Mouse (Mus musculus): ENCODE measurements at regions not wholly inside any gene's neighbourhood (a gene's known extent, or its start where the extent isn't known, plus 50 kb on each side); places are given as distances from the start of the nearest gene placed in this dataset.

DNA sequence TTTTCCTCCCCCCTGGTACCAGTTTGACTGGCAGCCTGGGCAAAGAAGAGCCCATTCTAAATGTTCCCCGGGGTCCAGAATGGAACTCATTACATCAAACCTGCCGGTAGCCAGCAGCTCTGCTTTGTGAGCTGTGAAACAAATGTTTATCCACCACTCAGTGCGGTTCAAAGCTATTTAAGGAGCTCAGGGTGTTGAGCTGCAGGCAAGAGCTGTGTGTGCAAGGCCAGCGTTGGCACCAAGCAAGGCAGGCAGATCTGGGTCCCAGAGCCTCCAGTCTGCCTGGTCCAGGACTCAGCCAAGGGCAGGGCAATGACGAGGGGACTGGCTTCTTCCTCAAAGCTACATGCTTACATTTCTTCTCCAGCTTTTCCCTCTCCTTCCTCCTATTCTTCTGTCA lies 109.6 kb downstream of the Gm4791 start:
- TF ChIP-seq POLR2A (IDR thresholded peaks at IDR 0.05; ENCODE audit: borderline replicate concordance, extremely low read depth, insufficient read depth, insufficient read length), result no peak
- H3K27ac ChIP-seq (replicated peaks; ENCODE audit: low read depth, low read length), result no peak overlapping the region
- H3K4me1 ChIP-seq (ENCODE audit: control insufficient read depth, insufficient read depth, low read length), result no peaks in the 10 kb centered on the region
- 42% methylated on average over 5 of the region's 5 CpGs for WGBS
- H3K4me3 ChIP-seq (replicated peaks; ENCODE audit: low read length), result no peak overlapping the region
- DNase-seq (ENCODE audit: low spot score), result no peak
- H3K27me3 ChIP-seq (ENCODE audit: control insufficient read depth, insufficient read depth, low read length), result no peaks in the 10 kb centered on the region
- H3K9ac ChIP-seq (ENCODE audit: low read depth, low read length, severe bottlenecking), result no peak overlapping the region
- no peak for ATAC-seq (ENCODE audit: low FRiP score, low read depth)
- H3K36me3 ChIP-seq (ENCODE audit: control insufficient read depth, insufficient read depth, low read length), result no peaks in the 10 kb centered on the region
- H3K9me3 ChIP-seq (ENCODE audit: control insufficient read depth, low read length), result no peaks in the 10 kb centered on the region
- H3K4me2 ChIP-seq (replicated peaks; ENCODE audit: low read depth, low read length, severe bottlenecking), result no peak overlapping the region

DNA sequence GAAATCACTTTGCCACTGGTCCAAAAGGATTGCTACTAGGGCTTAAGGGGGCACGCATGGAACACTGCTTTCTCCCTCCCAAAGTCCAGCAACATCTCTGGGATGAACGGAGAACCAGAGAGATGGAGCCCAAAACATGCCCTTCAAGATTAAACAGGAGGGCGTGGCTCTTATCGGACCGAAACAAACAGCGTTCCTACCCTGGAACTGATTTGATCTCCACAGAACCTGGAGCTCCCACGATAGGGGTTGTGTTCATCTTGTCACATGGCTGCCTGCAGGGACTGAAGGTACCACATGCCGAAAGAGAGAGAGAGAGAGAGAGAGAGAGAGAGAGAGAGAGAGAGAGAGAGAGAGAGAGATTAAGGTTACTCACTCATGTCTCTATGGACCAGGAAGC lies 120.7 kb downstream of the Gm4791 start:
- no peak overlapping the region for H3K27ac ChIP-seq (replicated peaks; ENCODE audit: low read depth, low read length)
- H3K27me3 ChIP-seq (ENCODE audit: control insufficient read depth, insufficient read depth, low read length), result no peaks in the 10 kb centered on the region
- no peak overlapping the region for H3K9ac ChIP-seq (ENCODE audit: low read depth, low read length, severe bottlenecking)
- WGBS, result 83% methylated on average over 8 of the region's 8 CpGs
- no peaks in the 10 kb centered on the region for H3K9me3 ChIP-seq (ENCODE audit: control insufficient read depth, low read length)
- H3K4me2 ChIP-seq (replicated peaks; ENCODE audit: low read depth, low read length, severe bottlenecking), result no peak overlapping the region
- H3K4me1 ChIP-seq (ENCODE audit: control insufficient read depth, insufficient read depth, low read length), result no peaks in the 10 kb centered on the region
- H3K36me3 ChIP-seq (ENCODE audit: control insufficient read depth, insufficient read depth, low read length), result no peaks in the 10 kb centered on the region
- no peak overlapping the region for H3K4me3 ChIP-seq (replicated peaks; ENCODE audit: low read length)
- TF ChIP-seq POLR2A (IDR thresholded peaks at IDR 0.05; ENCODE audit: borderline replicate concordance, extremely low read depth, insufficient read depth, insufficient read length), result no peak
- DNase-seq (ENCODE audit: low spot score), result no peak
- ATAC-seq (ENCODE audit: low FRiP score, low read depth), result no peak

DNA sequence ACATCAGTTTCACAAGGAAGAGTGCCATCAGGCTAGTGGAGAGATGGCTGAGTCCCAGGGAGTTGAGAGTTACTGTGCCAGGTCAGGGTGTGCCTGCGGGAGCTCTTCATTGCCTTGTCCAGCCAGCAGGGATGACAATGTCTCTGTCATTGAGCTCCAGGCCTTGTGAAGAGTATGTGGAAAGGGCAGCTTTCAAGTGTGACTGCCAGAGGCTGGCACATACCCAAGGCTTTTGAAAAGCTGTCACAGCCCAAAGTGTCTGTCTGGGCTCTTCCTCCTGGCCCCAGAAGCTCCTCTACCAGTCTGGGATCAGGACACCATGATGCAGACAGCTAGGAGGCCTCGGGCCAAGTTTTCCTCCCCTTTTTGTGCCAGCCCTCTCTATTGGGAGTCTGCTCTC lies 124.6 kb downstream of the Gm4791 start:
- Histone ChIP-seq H3K36me3 (ENCODE audit: control insufficient read depth, insufficient read depth, low read length) (no peaks in the 10 kb centered on the region), H3K4me3 (replicated peaks; ENCODE audit: low read length) (no peak overlapping the region), H3K9ac (ENCODE audit: low read depth, low read length, severe bottlenecking) (no peak overlapping the region), H3K4me1 (ENCODE audit: control insufficient read depth, insufficient read depth, low read length) (no peaks in the 10 kb centered on the region), H3K27ac (replicated peaks; ENCODE audit: low read depth, low read length) (no peak overlapping the region), H3K27me3 (ENCODE audit: control insufficient read depth, insufficient read depth, low read length) (no peaks in the 10 kb centered on the region), H3K9me3 (ENCODE audit: control insufficient read depth, low read length) (no peaks in the 10 kb centered on the region), H3K4me2 (replicated peaks; ENCODE audit: low read depth, low read length, severe bottlenecking) (no peak overlapping the region)
- DNase-seq (ENCODE audit: low spot score) (no peak), ATAC-seq (ENCODE audit: low FRiP score, low read depth) (no peak)
- no peak for TF ChIP-seq POLR2A (IDR thresholded peaks at IDR 0.05; ENCODE audit: borderline replicate concordance, extremely low read depth, insufficient read depth, insufficient read length)
- 85% methylated on average over 2 of the region's 2 CpGs for WGBS

DNA sequence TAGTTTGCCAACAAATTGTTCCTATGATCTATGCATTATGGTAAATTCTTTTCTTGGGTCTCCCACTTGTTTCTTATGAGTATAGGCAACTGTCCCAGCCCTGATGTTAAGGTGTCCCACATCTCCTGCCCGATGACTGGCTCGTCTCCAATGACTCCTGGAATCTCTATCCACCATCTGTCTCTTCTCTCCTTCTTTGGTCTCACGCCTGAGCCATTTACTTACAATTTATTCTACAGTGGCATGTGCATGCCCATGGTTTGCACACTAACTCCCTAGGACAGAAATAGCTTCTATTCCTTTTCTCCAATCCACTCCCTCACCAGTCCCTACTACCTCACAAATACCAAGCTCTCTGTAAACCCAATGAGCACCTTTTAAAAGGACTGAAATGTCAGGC lies 127.0 kb downstream of the Gm4791 start:
- no peak overlapping the region for H3K27ac ChIP-seq (replicated peaks; ENCODE audit: low read depth, low read length)
- no peaks in the 10 kb centered on the region for H3K4me1 ChIP-seq (ENCODE audit: control insufficient read depth, insufficient read depth, low read length)
- no peaks in the 10 kb centered on the region for H3K9me3 ChIP-seq (ENCODE audit: control insufficient read depth, low read length)
- no peak for TF ChIP-seq POLR2A (IDR thresholded peaks at IDR 0.05; ENCODE audit: borderline replicate concordance, extremely low read depth, insufficient read depth, insufficient read length)
- H3K36me3 ChIP-seq (ENCODE audit: control insufficient read depth, insufficient read depth, low read length), result no peaks in the 10 kb centered on the region
- DNase-seq (ENCODE audit: low spot score), result no peak
- no peak overlapping the region for H3K4me3 ChIP-seq (replicated peaks; ENCODE audit: low read length)
- H3K4me2 ChIP-seq (replicated peaks; ENCODE audit: low read depth, low read length, severe bottlenecking), result no peak overlapping the region
- WGBS, result 83% methylated on average over 3 of the region's 3 CpGs
- no peak overlapping the region for H3K9ac ChIP-seq (ENCODE audit: low read depth, low read length, severe bottlenecking)
- no peak for ATAC-seq (ENCODE audit: low FRiP score, low read depth)
- H3K27me3 ChIP-seq (ENCODE audit: control insufficient read depth, insufficient read depth, low read length), result no peaks in the 10 kb centered on the region

DNA sequence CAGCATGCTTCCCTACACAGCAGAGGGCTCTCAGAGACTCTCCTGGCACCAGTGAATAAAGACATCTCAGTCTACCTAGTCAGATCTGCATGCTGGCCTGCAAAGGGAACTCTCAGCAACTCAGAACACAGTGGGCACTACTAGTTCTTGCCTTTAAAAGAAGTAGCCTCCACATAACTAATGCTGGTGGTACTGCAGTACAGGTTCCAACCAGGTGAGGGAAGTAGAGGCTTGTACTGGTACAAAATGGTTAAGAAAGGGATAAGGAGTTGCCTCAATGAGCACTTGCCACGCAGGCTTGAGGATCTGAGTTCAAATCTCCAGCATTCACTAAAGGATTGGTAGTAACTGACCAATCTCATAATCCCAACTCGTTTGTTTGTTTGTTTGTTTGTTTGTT lies 127.7 kb downstream of the Gm4791 start:
- Histone ChIP-seq H3K9me3 (ENCODE audit: control insufficient read depth, low read length) (no peaks in the 10 kb centered on the region), H3K9ac (ENCODE audit: low read depth, low read length, severe bottlenecking) (no peak overlapping the region), H3K27ac (replicated peaks; ENCODE audit: low read depth, low read length) (no peak overlapping the region), H3K36me3 (ENCODE audit: control insufficient read depth, insufficient read depth, low read length) (no peaks in the 10 kb centered on the region), H3K4me2 (replicated peaks; ENCODE audit: low read depth, low read length, severe bottlenecking) (no peak overlapping the region), H3K4me3 (replicated peaks; ENCODE audit: low read length) (no peak overlapping the region), H3K27me3 (ENCODE audit: control insufficient read depth, insufficient read depth, low read length) (no peaks in the 10 kb centered on the region), H3K4me1 (ENCODE audit: control insufficient read depth, insufficient read depth, low read length) (no peaks in the 10 kb centered on the region)
- DNase-seq (ENCODE audit: low spot score), result no peak
- 75% methylated on average over 2 of the region's 2 CpGs for WGBS
- TF ChIP-seq POLR2A (IDR thresholded peaks at IDR 0.05; ENCODE audit: borderline replicate concordance, extremely low read depth, insufficient read depth, insufficient read length), result no peak
- no peak for ATAC-seq (ENCODE audit: low FRiP score, low read depth)

DNA sequence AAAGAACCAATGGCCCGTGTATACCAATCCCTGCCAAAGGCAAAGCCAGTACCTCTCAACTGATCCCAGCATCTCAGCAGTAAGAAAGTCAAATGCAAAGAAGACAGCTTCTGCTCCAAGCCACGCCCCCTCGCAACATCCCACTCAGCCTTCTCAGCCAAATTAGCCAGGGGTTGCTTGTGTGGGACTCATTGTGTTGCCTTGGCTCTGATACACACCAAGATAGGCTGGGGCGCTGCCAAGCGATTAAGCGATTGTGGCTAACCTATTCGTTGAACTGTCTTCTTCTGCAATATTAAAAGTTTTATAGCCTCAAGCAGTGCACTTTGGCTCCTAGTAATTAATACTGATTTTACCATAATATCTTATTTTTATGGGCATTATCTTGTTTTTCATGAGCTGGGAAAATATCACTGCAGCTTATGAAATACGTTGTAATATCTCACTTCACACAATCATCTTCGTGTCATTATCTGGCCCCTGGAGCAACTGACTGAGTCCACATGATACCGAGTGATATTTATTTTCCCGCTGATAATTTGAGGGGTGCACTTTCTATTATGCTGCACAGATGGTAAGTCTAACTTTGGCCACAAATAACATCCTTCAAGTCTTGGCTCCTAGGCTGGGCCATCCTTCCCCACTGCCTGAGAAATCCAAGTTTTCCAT lies 129.3 kb downstream of the Gm4791 start:
- no peaks in the 10 kb centered on the region for H3K9me3 ChIP-seq (ENCODE audit: control insufficient read depth, low read length)
- DNase-seq (ENCODE audit: low spot score) (no peak), ATAC-seq (ENCODE audit: low FRiP score, low read depth) (no peak)
- 87% methylated on average over 11 of the region's 11 CpGs for WGBS
- H3K4me1 ChIP-seq (ENCODE audit: control insufficient read depth, insufficient read depth, low read length), result no peaks in the 10 kb centered on the region
- H3K27ac ChIP-seq (replicated peaks; ENCODE audit: low read depth, low read length), result no peak overlapping the region
- TF ChIP-seq POLR2A (IDR thresholded peaks at IDR 0.05; ENCODE audit: borderline replicate concordance, extremely low read depth, insufficient read depth, insufficient read length), result no peak
- H3K4me3 ChIP-seq (replicated peaks; ENCODE audit: low read length), result no peak overlapping the region
- no peaks in the 10 kb centered on the region for H3K27me3 ChIP-seq (ENCODE audit: control insufficient read depth, insufficient read depth, low read length)
- no peak overlapping the region for H3K9ac ChIP-seq (ENCODE audit: low read depth, low read length, severe bottlenecking)
- no peaks in the 10 kb centered on the region for H3K36me3 ChIP-seq (ENCODE audit: control insufficient read depth, insufficient read depth, low read length)
- H3K4me2 ChIP-seq (replicated peaks; ENCODE audit: low read depth, low read length, severe bottlenecking), result no peak overlapping the region
